Mouse (Mus musculus): ENCODE data around the gene Mocs1. TPM values are rescaled to one million over a fixed set of nuclear protein-coding genes. Genes with fewer than 3 reads are reported as not detected.

Mocs1 gene
- total RNA-seq, 1 experiment from 2014 or later, result 20.7 TPM

DNA sequence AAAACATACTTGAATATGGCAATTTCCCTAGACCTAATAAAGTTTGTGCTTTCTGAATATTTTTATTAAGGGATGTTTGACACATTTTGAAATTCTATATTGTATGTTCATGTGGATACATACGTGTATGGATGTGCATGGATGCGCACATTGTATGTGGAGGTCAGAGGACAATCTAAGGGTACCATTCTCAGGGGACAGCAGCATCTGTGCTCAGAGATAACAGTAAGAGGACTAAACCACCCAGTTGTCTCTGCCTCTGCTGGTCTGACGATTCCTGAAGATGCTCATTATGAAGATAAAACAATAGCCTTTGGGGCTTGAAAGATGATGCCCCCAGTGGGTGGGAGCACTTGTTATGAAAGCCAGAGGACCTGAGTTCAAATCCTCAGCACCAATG is 36.7 kb downstream of the Mocs1 start:
- no peak for ATAC-seq (ENCODE audit: extremely low read depth, insufficient number of reproducible peaks, low FRiP score, poor library complexity, severe bottlenecking)

DNA sequence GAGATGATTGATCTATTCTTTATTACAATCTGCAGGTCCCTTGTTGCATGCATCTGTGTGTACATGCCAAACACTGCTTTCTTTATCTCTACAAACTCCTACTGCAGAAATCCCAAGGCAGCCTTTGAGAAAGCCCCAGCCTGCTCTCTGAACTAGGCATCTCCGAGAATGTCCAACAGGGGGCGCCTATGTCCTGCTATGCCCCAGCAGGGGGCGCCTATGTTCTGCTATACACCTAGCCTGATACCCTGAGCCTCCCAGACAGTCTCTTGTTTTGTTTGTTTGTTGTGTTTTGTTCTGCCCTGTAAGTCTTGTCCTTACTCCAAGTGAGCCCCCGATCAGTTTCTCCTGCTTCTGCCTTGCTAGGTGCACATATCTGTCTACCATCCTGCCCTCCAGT is 40.1 kb downstream of the Mocs1 start:
- ATAC-seq (ENCODE audit: extremely low read depth, insufficient number of reproducible peaks, low FRiP score, poor library complexity, severe bottlenecking), result no peak

DNA sequence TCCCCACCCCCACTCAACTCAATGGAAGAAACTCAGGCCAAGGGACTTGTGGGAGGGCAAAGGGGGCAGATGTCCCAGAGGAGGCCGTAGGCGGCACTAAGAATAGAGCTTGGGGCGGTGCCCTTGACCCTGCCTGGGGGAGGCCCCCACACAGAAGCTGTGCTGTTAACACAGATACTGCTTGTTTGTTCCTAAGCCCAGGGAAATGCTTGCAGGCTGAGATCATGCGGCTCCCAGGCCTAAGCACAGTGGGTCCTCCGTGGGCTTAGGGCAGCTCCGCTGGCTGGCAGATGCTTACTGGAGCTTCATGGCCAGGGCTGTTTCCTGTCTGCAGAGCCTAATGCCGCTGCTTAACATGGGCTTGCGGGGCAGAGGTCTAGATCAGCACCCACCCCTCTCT is 44.5 kb downstream of the Mocs1 start:
- ATAC-seq (ENCODE audit: extremely low read depth, insufficient number of reproducible peaks, low FRiP score, poor library complexity, severe bottlenecking), result no peak

DNA sequence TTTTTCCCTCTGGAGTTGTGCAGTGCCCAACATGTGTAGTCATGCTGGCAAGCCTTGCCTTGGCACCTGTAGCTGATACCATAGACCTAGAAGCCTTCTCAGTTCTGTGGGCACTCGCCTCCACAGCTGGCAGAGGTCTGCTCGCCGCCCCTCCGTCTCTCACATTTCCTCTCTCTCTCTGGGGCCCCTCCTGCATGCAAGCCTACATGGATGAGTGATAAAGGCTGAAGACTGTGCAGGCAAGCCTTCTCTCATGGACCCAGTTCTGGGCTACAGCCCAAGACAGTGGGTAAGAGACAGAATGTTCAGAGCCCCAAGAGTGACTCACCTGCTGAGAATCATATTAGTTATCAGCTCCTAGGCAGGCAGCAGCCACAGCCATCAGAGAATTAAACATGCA is 45.9 kb downstream of the Mocs1 start:
- ATAC-seq (ENCODE audit: extremely low read depth, insufficient number of reproducible peaks, low FRiP score, poor library complexity, severe bottlenecking), result no peak

DNA sequence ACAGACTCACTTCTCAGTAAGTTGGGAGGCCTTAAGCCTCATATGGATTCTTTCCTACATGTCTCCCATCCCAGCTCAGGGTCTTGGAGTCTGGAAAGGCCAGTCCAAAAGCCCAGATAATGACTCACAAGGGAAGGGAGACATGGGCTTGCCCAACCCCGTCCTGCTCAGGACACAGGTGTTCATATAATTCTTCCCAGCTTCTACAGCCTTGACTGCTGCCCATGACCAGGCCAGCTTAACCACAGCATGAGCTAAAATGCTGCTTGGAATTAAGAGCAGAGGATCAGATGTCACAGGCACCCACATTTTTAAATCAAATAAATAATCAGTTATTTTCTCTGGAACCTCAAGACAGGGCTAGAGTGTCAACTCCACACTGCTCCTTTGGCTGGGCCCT is 47.0 kb downstream of the Mocs1 start:
- no peak for ATAC-seq (ENCODE audit: extremely low read depth, insufficient number of reproducible peaks, low FRiP score, poor library complexity, severe bottlenecking)

DNA sequence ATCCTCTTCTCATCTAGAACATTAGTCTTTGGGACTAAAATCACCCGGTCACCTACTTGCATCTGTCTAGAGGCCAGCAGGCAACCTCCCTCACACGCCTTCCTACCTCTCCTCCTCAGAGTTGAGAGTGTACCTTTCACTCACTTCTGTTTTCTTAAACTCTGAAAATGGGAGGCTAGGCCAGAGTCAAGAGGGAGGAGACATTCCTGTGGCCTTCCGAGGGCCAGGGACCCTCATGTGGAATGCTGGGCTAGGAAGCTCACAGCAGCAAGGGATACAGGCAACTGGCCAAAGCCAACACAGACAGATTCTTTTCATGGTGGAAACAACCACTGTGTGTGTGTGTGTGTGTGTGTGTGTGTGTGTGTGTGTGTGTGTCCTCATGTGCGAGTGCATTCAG is 49.2 kb downstream of the Mocs1 start:
- ATAC-seq (ENCODE audit: extremely low read depth, insufficient number of reproducible peaks, low FRiP score, poor library complexity, severe bottlenecking), result no peak

DNA sequence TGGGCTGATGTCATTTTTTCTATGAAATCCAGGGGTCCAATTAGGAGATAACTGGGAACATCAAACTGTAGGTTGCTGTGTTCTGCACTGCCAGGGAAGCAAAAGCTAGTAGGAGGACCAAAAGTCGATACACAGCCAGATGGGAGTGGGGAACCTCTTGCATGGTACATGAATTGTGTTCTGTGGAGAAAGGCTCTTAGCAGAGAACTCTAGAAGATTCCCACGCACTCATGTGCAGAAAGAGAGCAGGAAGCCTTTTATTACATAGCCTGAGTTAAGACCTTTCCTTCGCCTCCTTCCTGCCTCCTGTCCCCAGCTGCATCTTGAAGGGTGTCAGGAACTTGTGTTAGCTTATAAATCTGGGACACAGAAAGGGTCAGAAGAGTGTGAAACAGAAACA is 53.7 kb downstream of the Mocs1 start:
- ATAC-seq (ENCODE audit: extremely low read depth, insufficient number of reproducible peaks, low FRiP score, poor library complexity, severe bottlenecking), result no peak

DNA sequence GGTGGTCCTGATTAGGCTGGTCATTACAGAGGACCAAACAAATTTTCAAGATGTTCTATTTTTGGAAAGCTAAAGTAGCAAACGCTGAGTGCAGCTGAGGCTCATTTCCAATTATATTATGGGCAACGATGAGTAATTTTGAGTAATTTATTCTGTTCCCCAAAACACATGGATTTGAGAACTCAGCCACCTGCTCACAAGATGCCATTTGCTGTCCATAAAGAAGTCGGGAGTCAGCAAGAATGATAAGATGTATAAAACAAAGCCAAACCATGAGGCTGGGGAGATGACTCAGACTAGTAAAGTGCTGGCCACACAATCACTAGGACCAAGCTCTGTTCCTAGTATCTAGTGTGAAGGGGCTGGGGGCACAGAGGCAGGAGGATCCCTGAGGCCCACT is 56.3 kb downstream of the Mocs1 start:
- ATAC-seq (ENCODE audit: extremely low read depth, insufficient number of reproducible peaks, low FRiP score, poor library complexity, severe bottlenecking), result no peak

DNA sequence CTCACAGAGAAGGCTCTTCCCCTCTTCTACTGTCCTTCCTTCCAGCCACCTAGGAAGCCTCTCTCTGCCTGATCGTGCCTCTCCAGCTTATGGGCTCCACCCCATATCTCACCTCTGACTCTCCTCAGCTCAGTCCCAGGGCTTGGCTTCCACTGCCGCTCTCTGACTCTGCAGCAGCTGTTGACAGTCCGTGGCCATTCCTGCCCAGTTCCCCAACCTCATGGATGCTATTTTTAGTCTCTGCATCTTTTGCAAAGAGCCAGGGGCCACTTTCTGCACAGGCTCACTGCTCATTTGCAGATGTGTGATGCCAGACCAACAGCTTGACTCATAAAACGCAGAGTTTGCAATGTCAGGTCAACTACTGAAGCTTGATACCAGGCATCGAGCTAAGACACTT is 60.9 kb downstream of the Mocs1 start:
- no peak for ATAC-seq (ENCODE audit: extremely low read depth, insufficient number of reproducible peaks, low FRiP score, poor library complexity, severe bottlenecking)

DNA sequence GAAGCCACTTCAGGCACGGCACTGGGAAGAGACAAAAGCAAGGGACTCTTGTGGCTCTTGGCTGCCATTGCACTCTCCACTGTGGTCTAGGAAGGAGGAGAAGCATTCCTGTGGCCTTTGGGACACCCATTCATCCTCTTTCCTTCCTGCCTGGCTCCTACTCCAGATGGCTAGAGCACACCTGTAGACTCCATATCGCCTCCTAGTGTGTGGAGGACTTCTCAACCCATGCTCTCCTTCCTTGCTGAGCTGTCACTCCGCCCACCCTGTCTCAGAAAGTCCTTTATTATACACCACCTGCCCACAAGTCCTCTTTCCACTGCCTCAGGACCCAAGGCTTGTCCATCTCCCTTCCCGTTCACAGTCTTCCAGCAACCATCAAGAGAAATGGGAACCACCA is 65.1 kb downstream of the Mocs1 start:
- no peak for ATAC-seq (ENCODE audit: extremely low read depth, insufficient number of reproducible peaks, low FRiP score, poor library complexity, severe bottlenecking)

DNA sequence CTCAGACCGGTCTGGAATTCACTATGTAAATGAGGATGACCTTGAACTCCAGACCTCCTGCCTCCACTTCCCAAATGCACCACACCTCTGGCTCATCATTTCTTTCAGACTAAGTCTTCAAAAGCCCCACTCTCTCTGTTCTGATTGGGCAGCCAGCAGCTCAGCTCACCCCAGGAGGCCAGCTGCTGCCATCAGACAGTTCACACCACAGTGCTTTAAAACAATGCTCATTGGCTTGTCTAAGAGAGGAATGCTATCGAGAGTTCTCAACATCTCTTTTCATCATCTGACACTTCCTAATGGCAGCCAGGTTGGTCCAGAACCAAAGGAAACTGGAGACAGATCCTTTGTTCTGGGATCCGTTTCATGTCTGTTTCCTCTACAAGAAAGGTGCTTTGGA is 70.0 kb downstream of the Mocs1 start:
- no peak for ATAC-seq (ENCODE audit: extremely low read depth, insufficient number of reproducible peaks, low FRiP score, poor library complexity, severe bottlenecking)

DNA sequence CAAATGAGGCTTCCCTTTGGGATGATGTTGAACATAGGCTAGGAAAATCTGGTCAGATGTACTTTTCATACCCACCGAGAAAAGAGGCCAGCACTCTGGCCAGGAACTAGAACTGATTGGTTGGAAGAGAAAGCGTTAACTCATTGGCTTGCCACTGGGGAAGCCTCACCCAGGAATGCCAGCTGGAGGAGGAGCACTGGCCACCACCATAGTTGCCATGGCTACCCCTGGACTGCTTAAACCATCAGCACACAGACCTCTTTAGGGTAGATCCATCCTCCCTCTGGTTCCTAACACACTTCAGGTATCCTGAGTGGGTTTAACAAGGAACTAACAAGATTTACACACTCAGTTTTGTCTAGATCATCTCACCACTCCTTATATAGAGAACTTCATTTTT is 71.5 kb downstream of the Mocs1 start:
- no peak for ATAC-seq (ENCODE audit: extremely low read depth, insufficient number of reproducible peaks, low FRiP score, poor library complexity, severe bottlenecking)

DNA sequence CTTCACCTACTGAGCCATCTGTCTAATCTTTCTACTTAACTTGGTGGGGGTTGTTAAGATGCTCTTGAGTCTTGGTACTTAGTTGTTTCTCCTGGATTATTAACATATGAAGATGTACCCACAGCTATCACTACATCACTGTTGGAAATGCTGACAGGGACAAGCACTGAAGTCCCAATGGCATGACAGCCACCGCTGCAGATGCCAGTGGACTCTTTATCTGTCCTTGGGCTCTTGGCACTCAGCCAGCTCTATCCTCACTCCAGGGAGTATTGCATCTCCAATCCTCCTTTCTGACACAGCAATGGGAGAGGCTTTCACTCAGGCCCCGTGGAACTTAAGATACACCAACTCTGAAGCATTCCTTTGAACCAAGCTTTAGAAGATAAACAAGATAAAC is 72.1 kb downstream of the Mocs1 start:
- no peak for ATAC-seq (ENCODE audit: extremely low read depth, insufficient number of reproducible peaks, low FRiP score, poor library complexity, severe bottlenecking)

DNA sequence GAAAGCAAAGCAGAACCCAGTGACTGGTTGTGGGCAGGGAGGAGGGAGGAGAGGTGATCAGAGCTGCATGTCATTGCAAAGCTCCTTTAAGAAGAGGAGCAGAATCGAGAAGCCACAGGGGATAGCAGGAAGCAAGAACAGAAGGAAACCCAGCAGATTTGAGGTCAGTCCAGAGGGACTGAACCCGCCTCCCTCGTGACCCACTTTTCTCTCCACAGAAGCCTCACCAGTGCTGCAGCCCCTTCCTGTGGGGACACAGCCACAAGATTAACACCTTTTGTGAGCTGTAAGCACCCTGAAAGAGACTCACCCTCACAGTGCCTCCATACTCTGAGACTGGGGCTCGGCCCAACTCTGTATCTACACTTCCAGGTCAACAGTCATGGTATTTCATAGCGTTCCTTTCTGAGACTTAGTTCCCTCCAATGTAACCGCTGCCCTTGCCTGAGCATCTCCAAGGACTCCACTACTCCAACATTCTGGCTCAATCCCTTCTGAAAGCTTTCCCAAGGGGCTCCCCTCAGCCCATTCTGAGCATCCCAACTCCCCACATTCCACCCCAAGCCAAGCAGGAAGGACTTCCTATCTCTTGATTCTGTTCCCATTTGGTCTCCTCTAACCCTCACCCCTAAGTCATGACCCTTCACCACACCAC is 75.2 kb downstream of the Mocs1 start:
- no peak for ATAC-seq (ENCODE audit: extremely low read depth, insufficient number of reproducible peaks, low FRiP score, poor library complexity, severe bottlenecking)

Other genes starting within 250 kb of the Mocs1 start
- gene Daam2, start 136.0 kb downstream of the Mocs1 start, total RNA-seq (2017), result under 0.01 TPM in 1 of 2 replicates, not detected in the other
- gene Kif6, start 186.8 kb downstream of the Mocs1 start, total RNA-seq (2017), result not detected in 2 replicates